Mouse (Mus musculus) embryonic fibroblast, embryonic 13.5 days (primary cell): ENCODE results near the gene Rgs4.

Experiments used
- CTCF ChIP-seq: IDR thresholded peaks from 2 replicates; pipeline ENCODE4 v1.5.1; 2011; ENCODE audit warnings: mild to moderate bottlenecking, control low read depth, low read length, moderate library complexity, borderline replicate concordance; ENCODE audit not compliant: insufficient read depth
- POLR2A ChIP-seq: IDR thresholded peaks from 2 replicates; pipeline ENCODE4 v1.6.1; 2011; ENCODE audit warnings: low read depth, mild to moderate bottlenecking, control low read depth, low read length, moderate library complexity

DNA sequence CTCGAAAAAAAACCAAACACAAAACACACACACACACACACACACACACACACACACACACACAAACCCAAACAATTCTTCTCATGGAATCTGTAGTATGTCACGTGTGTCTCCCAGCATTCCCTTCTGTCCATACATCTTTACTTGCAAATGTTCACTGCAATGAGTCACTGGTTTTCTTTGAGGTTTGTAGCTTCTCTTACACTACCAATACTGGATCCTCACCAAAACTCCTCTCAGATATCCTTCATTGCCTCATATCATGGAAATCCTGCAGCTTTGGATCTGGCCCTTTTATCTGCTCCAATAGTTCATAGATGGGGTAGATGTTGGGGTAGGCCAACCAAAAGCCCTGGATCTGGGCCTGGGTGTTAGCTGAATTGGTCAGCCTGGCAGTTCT is 25.6 kb downstream of the Rgs4 start:
- TF ChIP-seq CTCF, result no peak
- no peak for TF ChIP-seq POLR2A
